Mouse (Mus musculus) embryonic facial prominence, embryonic 12.5 days (tissue): Measurements from ENCODE around the gene Dnm1. TPM values are rescaled to one million over a fixed set of nuclear protein-coding genes. Genes with fewer than 3 reads are reported as not detected.

ENCODE experiments used
- ATAC-seq: fragments of 200-750 bp; cut with Nextera tagmentation; 2 replicates; pipeline ENCODE4 v1.8.0; 2017; ENCODE audit not compliant: insufficient number of reproducible peaks, insufficient read depth, low FRiP score, low TSS enrichment
- H3K27ac ChIP-seq: fragments of 300-500 bp; sonication (generic); 2 replicates; pipeline ENCODE4 v1.5.1; 2016; ENCODE audit warnings: mild to moderate bottlenecking
- H3K27me3 ChIP-seq: fragments of 300-500 bp; sonication (generic); 2 replicates; pipeline ENCODE4 v1.6.1; 2016; ENCODE audit warnings: mild to moderate bottlenecking, moderate library complexity
- H3K36me3 ChIP-seq: fragments of 300-500 bp; sonication (generic); 2 replicates; pipeline ENCODE4 v1.6.1; 2016; ENCODE audit warnings: mild to moderate bottlenecking
- H3K4me1 ChIP-seq: fragments of 300-500 bp; sonication (generic); 2 replicates; pipeline ENCODE4 v1.6.1; 2016
- H3K4me2 ChIP-seq: fragments of 300-500 bp; sonication (generic); replicated peaks from 2 replicates; pipeline ENCODE4 v1.6.1; 2016; ENCODE audit warnings: mild to moderate bottlenecking, moderate library complexity
- H3K4me3 ChIP-seq: fragments of 300-500 bp; sonication (generic); 2 replicates; pipeline ENCODE4 v1.5.1; 2016; ENCODE audit warnings: mild to moderate bottlenecking
- H3K9ac ChIP-seq: fragments of 300-500 bp; sonication (generic); 2 replicates; pipeline ENCODE4 v1.6.1; 2016; ENCODE audit warnings: mild to moderate bottlenecking, moderate library complexity
- H3K9me3 ChIP-seq: fragments of 300-500 bp; sonication (generic); 2 replicates; pipeline ENCODE4 v1.6.1; 2016; ENCODE audit warnings: mild to moderate bottlenecking, moderate library complexity
- WGBS: fragments of 180-500 bp; shearing (Covaris S2); methylation state at CpG from one replicate; pipeline ENCODE4 v1.1.7; 2016; 5-methylcytosine and 5-hydroxymethylcytosine counted together
- polyA plus RNA-seq: library from polyadenylated mRNA; unstranded; fragments of >200 nt; fragmentation: Nextera tagmentation; extraction: Ambion mirVana; gene quantifications from 2 replicates; pipeline ENCODE4 v1.2.1, GENCODE M21; 2016

Dnm1 gene
- polyA plus RNA-seq, 1 experiment from 2014 or later: 45.0 TPM

DNA sequence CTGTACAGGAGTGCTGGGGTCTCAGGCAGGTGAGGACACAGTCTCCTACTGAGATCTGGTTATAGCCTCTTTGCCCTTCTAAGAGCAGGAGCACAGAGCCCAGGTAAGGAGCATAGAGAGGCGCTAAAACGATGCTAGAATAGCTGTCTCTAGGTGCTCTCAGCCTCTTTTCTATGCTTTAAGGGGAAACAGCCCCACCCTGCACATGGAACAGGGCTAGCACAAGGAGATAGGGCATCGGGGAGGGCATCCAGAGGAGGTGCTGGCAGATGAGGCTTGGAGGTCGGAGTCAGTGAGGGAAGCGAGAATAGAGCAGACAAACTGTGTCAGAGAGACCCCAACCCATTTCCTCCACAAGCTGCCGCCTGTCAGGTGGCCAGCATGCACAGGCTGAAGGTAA, 6.1 kb downstream of the Dnm1 start:
- no peak overlapping the region for H3K4me3 ChIP-seq
- no peak overlapping the region for H3K27ac ChIP-seq
- ATAC-seq: no peak
- no peaks in the 10 kb centered on the region for H3K9me3 ChIP-seq
- H3K4me1 ChIP-seq: peaks cover 25% of the 10 kb centered on the region
- H3K4me2 ChIP-seq: no peak overlapping the region
- 76% methylated on average over 6 of the region's 6 CpGs for WGBS
- H3K9ac ChIP-seq: no peak overlapping the region
- peaks cover 28% of the 10 kb centered on the region; the same call in 1 of the 2 replicates for H3K36me3 ChIP-seq
- H3K27me3 ChIP-seq: no peaks in the 10 kb centered on the region

- no peaks in the 10 kb centered on the region for H3K27me3 ChIP-seq
- no peak for ATAC-seq
- H3K36me3 ChIP-seq: peaks cover 34% of the 10 kb centered on the region
- no peak overlapping the region for H3K9ac ChIP-seq
- H3K9me3 ChIP-seq: no peaks in the 10 kb centered on the region
- H3K4me3 ChIP-seq: no peak overlapping the region
- peaks cover 3% of the 10 kb centered on the region for H3K4me1 ChIP-seq
- H3K4me2 ChIP-seq: no peak overlapping the region
- no peak overlapping the region for H3K27ac ChIP-seq
- WGBS: 70% methylated on average over 14 of the region's 14 CpGs
Observed at GRCm38 (mm10) chr2:32344598-32345321, 8.4 kb downstream of the Dnm1 start.

- H3K36me3 ChIP-seq: peaks cover 40% of the 10 kb centered on the region
- no peaks in the 10 kb centered on the region for H3K4me1 ChIP-seq
- H3K4me2 ChIP-seq: no peak overlapping the region
- H3K9ac ChIP-seq: no peak overlapping the region
- H3K4me3 ChIP-seq: no peak overlapping the region
- no peak overlapping the region for H3K27ac ChIP-seq
- no peaks in the 10 kb centered on the region for H3K9me3 ChIP-seq
- ATAC-seq: no peak
- H3K27me3 ChIP-seq: no peaks in the 10 kb centered on the region
- WGBS: 81% methylated on average over 10 of the region's 10 CpGs
Observed at GRCm38 (mm10) chr2:32344056-32344455, 9.1 kb downstream of the Dnm1 start.

GRCm38 (mm10) chr2:32343351-32343671, 9.8 kb downstream of the Dnm1 start:
- Histone ChIP-seq H3K27ac (no peak overlapping the region), H3K4me3 (no peak overlapping the region), H3K4me2 (no peak overlapping the region), H3K4me1 (no peaks in the 10 kb centered on the region), H3K27me3 (no peaks in the 10 kb centered on the region), H3K36me3 (peaks cover 37% of the 10 kb centered on the region), H3K9me3 (no peaks in the 10 kb centered on the region), H3K9ac (no peak overlapping the region)
- no peak for ATAC-seq
- WGBS: 97% methylated on average over 2 of the region's 2 CpGs

DNA sequence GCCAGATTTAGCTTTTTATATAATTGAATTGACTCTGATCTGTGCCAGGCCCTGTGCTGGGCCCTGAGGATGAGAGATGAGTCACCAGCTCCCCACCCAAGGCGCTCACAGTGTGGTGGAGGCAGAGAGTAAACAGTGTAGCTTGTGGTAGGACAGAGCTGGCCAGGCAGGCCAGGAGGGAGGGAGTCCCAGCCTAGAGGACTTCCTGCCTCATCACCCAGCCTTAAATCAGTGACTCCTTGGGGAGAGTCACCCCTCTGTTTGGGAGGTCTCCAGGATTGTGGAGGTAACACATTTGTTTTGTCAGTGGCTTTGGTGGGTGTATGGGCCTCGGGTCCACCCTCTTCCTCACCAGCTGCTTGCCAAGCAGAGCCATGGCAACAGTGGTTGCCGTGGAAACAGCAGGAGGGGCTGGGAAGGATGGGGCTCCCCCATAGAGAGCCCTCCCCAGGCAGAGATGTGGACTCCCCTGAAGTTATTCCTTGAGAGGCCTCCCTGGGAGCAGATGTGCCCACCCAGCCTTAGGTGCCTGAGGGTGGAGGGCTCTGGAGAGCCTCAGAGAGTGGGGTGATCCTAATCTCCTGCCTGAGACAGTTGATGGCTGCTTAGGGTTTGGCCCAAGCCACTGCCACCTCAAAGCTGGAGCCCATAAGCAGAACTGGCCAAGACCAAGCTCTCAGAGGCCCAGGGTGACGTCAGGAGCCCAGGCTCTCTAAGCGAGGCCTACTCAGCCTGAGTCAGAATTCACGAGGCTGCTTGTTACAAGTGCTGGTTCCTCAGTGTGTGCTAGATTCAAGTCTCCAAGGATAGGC, 10.4 kb downstream of the Dnm1 start:
- Histone ChIP-seq H3K4me1 (no peaks in the 10 kb centered on the region), H3K4me2 (no peak overlapping the region), H3K4me3 (no peak overlapping the region), H3K36me3 (peaks cover 40% of the 10 kb centered on the region), H3K27me3 (no peaks in the 10 kb centered on the region), H3K9me3 (no peaks in the 10 kb centered on the region), H3K27ac (no peak overlapping the region), H3K9ac (0 out of 2 replicates have a peak overlapping the region, but pooled peaks have one; percentile 7)
- peak; percentile 23; the same call in 1 of the 2 replicates for ATAC-seq
- 77% methylated on average over 6 of the region's 6 CpGs for WGBS

GRCm38 (mm10) chr2:32342039-32342438, 11.1 kb downstream of the Dnm1 start:
- H3K4me1 ChIP-seq: no peaks in the 10 kb centered on the region
- peaks cover 45% of the 10 kb centered on the region for H3K36me3 ChIP-seq
- no peak for ATAC-seq
- no peak overlapping the region for H3K9ac ChIP-seq
- no peak overlapping the region for H3K4me2 ChIP-seq
- no peaks in the 10 kb centered on the region for H3K9me3 ChIP-seq
- 87% methylated on average over 4 of the region's 4 CpGs for WGBS
- no peak overlapping the region for H3K27ac ChIP-seq
- H3K27me3 ChIP-seq: no peaks in the 10 kb centered on the region
- no peak overlapping the region for H3K4me3 ChIP-seq

GRCm38 (mm10) chr2:32341634-32341939, 11.6 kb downstream of the Dnm1 start:
- Histone ChIP-seq H3K4me3 (no peak overlapping the region), H3K27ac (no peak overlapping the region), H3K9me3 (no peaks in the 10 kb centered on the region), H3K27me3 (no peaks in the 10 kb centered on the region), H3K36me3 (peaks cover 45% of the 10 kb centered on the region), H3K9ac (no peak overlapping the region), H3K4me2 (no peak overlapping the region), H3K4me1 (no peaks in the 10 kb centered on the region)
- ATAC-seq: no peak
- WGBS: 85% methylated on average over 4 of the region's 4 CpGs

- H3K36me3 ChIP-seq: peaks cover 49% of the 10 kb centered on the region
- H3K9ac ChIP-seq: no peak overlapping the region
- no peaks in the 10 kb centered on the region for H3K9me3 ChIP-seq
- WGBS: 77% methylated on average over 13 of the region's 13 CpGs
- ATAC-seq: no peak
- H3K4me2 ChIP-seq: no peak overlapping the region
- H3K27ac ChIP-seq: no peak overlapping the region
- H3K4me3 ChIP-seq: no peak overlapping the region
- no peaks in the 10 kb centered on the region for H3K27me3 ChIP-seq
- no peaks in the 10 kb centered on the region for H3K4me1 ChIP-seq
Observed at GRCm38 (mm10) chr2:32340836-32341633, 12.1 kb downstream of the Dnm1 start.

DNA sequence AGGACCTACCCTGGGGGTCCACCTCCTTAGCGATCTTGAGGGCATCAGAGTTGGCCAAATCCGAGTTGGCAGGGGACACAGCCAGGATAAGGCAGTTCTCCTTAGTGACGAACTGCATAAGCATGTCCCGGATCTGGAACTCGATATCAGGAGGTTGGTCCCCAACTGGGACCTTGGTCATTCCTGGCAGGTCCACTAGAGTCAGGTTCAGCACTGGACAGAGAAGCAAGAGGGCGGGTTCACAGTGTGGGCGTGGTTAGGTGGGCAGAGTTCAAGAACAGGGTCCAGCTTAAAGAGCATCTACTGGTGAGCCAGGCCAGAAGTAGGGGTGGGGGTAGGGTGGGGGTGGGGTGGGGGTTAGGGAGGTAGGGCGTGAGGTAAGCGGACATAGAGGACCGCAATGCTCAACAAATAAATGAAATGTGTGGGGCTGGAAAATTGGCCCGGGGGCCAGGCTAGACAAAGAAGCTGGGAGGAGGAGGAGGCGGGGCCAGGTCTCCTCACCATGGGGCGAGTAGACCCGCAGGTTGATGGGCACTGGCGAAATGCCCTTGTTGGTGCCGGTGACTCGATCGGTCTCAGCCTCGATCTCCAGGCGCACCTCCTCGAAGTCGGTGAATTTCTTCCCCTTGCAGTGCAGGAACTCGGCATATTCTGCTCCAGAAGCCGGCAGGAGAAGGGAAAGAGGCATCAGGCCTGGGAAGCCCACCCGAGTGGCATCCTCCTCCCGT, 13.1 kb downstream of the Dnm1 start:
- H3K4me2 ChIP-seq: no peak overlapping the region
- peaks cover 58% of the 10 kb centered on the region for H3K36me3 ChIP-seq
- 49% methylated on average over 26 of the region's 26 CpGs for WGBS

GRCm38 (mm10) chr2:32335888-32336287, 17.2 kb downstream of the Dnm1 start:
- Histone ChIP-seq H3K4me2 (no peak overlapping the region), H3K9me3 (no peaks in the 10 kb centered on the region), H3K27ac (no peak overlapping the region), H3K4me1 (no peaks in the 10 kb centered on the region), H3K27me3 (no peaks in the 10 kb centered on the region), H3K36me3 (peaks cover 85% of the 10 kb centered on the region), H3K9ac (no peak overlapping the region), H3K4me3 (no peak overlapping the region)
- no peak for ATAC-seq
- 53% methylated on average over 15 of the region's 15 CpGs for WGBS

More for the DNA sequence above, 13.1 kb downstream of the Dnm1 start:
- Histone ChIP-seq H3K9ac (no peak overlapping the region), H3K4me1 (no peaks in the 10 kb centered on the region), H3K4me3 (no peak overlapping the region), H3K9me3 (no peaks in the 10 kb centered on the region), H3K27me3 (no peaks in the 10 kb centered on the region), H3K27ac (no peak overlapping the region)
- ATAC-seq: no peak

GRCm38 (mm10) chr2:32332159-32332558, 21.0 kb downstream of the Dnm1 start:
- peaks cover 26% of the 10 kb centered on the region for H3K4me1 ChIP-seq
- H3K9ac ChIP-seq: no peak overlapping the region
- WGBS: 88% methylated on average over 5 of the region's 5 CpGs
- no peaks in the 10 kb centered on the region for H3K9me3 ChIP-seq
- no peak overlapping the region for H3K4me3 ChIP-seq
- no peak overlapping the region for H3K27ac ChIP-seq
- peaks cover 57% of the 10 kb centered on the region for H3K36me3 ChIP-seq
- no peak for ATAC-seq
- H3K27me3 ChIP-seq: no peaks in the 10 kb centered on the region
- H3K4me2 ChIP-seq: no peak overlapping the region
